Mouse (Mus musculus) embryonic facial prominence, embryonic 11.5 days (tissue): ENCODE measurements at regions not wholly inside any gene's neighbourhood (a gene's known extent, or its start where the extent isn't known, plus 50 kb on each side); places are given as distances from the start of the nearest gene placed in this dataset.

Experiments
- ATAC-seq: fragments of 200-750 bp; cut with Nextera tagmentation; replicated peaks from 2 replicates; pipeline ENCODE4 v1.8.0; 2017; ENCODE audit warnings: low read depth; ENCODE audit not compliant: insufficient number of reproducible peaks, low FRiP score, low TSS enrichment
- DNase-seq: peaks from one replicate; pipeline ENCODE4 v3.0.0-alpha.2; 2015; ENCODE audit warnings: low spot score
- H3K27ac ChIP-seq: fragments of 300-500 bp; sonication (generic); replicated peaks from 2 replicates; pipeline ENCODE4 v1.5.1; 2014; ENCODE audit warnings: mild to moderate bottlenecking, low read depth, low read length, control low read depth
- H3K27me3 ChIP-seq: fragments of 300-500 bp; sonication (generic); 2 replicates; pipeline ENCODE4 v1.6.1; 2014; ENCODE audit warnings: mild to moderate bottlenecking, low read length, moderate library complexity, mixed read lengths; ENCODE audit not compliant: control insufficient read depth, insufficient read depth
- H3K36me3 ChIP-seq: fragments of 300-500 bp; sonication (generic); replicated peaks from 2 replicates; pipeline ENCODE4 v1.6.1; 2014; ENCODE audit warnings: low read depth, mild to moderate bottlenecking, low read length, moderate library complexity, mixed read lengths; ENCODE audit not compliant: control insufficient read depth, insufficient read depth
- H3K4me1 ChIP-seq: fragments of 300-500 bp; sonication (generic); 2 replicates; pipeline ENCODE4 v1.6.1; 2014; ENCODE audit warnings: low read length, mixed read lengths; ENCODE audit not compliant: control insufficient read depth, insufficient read depth
- H3K4me2 ChIP-seq: fragments of 300-500 bp; sonication (generic); 2 replicates; pipeline ENCODE4 v1.6.1; 2014; ENCODE audit warnings: low read depth, mild to moderate bottlenecking, control low read depth, low read length, moderate library complexity
- H3K4me3 ChIP-seq: fragments of 300-500 bp; sonication (generic); 2 replicates; pipeline ENCODE4 v1.5.1; 2014; ENCODE audit warnings: low read depth, low read length, control low read depth
- H3K9ac ChIP-seq: fragments of 300-500 bp; sonication (generic); replicated peaks from 2 replicates; pipeline ENCODE4 v1.6.1; 2014; ENCODE audit warnings: mild to moderate bottlenecking, control low read depth, low read length
- H3K9me3 ChIP-seq: fragments of 300-500 bp; sonication (generic); replicated peaks from 2 replicates; pipeline ENCODE4 v1.6.1; 2016; ENCODE audit warnings: mild to moderate bottlenecking, low read length, inconsistent platforms, mixed read lengths; ENCODE audit not compliant: control insufficient read depth
- WGBS: fragments of 180-500 bp; shearing (Covaris S2); extraction: QIAGEN DNeasy Blood & Tissue Kit; methylation state at CpG from one replicate; pipeline ENCODE4 v1.1.7; 2014; 5-methylcytosine and 5-hydroxymethylcytosine counted together

- WGBS, result 90% methylated on average over 3 of the region's 3 CpGs
- Histone ChIP-seq H3K9me3 (no peaks in the 10 kb centered on the region), H3K27me3 (no peaks in the 10 kb centered on the region), H3K4me3 (no peak overlapping the region), H3K36me3 (no peaks in the 10 kb centered on the region), H3K27ac (no peak overlapping the region), H3K9ac (no peak overlapping the region), H3K4me1 (no peaks in the 10 kb centered on the region), H3K4me2 (no peak overlapping the region)
- DNase-seq (no peak), ATAC-seq (no peak)
These were observed 173.8 kb downstream of the Slc30a10 start for GRCm38 (mm10) chr1:185628401-185628800.

GRCm38 (mm10) chr1:185629976-185630375 lies 175.3 kb downstream of the Slc30a10 start:
- no peak for DNase-seq
- Histone ChIP-seq H3K4me1 (no peaks in the 10 kb centered on the region), H3K9me3 (no peaks in the 10 kb centered on the region), H3K27ac (no peak overlapping the region), H3K4me3 (no peak overlapping the region), H3K4me2 (no peak overlapping the region), H3K36me3 (no peaks in the 10 kb centered on the region), H3K9ac (no peak overlapping the region), H3K27me3 (no peaks in the 10 kb centered on the region)
- ATAC-seq, result no peak
- 84% methylated on average over 9 of the region's 9 CpGs for WGBS

GRCm38 (mm10) chr1:185638631-185639030 lies 184.0 kb downstream of the Slc30a10 start:
- WGBS, result 85% methylated on average over 6 of the region's 6 CpGs
- DNase-seq, result no peak

GRCm38 (mm10) chr1:185639486-185639885 lies 184.8 kb downstream of the Slc30a10 start:
- DNase-seq, result no peak
- no peaks in the 10 kb centered on the region for H3K27me3 ChIP-seq
- H3K27ac ChIP-seq, result no peak overlapping the region
- H3K9me3 ChIP-seq, result no peaks in the 10 kb centered on the region
- no peak overlapping the region for H3K9ac ChIP-seq
- H3K4me3 ChIP-seq, result no peak overlapping the region
- H3K36me3 ChIP-seq, result no peaks in the 10 kb centered on the region
- no peak for ATAC-seq
- no peak overlapping the region for H3K4me2 ChIP-seq
- 88% methylated on average over 1 of the region's 1 CpGs for WGBS
- H3K4me1 ChIP-seq, result no peaks in the 10 kb centered on the region

More at GRCm38 (mm10) chr1:185638631-185639030, 184.0 kb downstream of the Slc30a10 start:
- Histone ChIP-seq H3K36me3 (no peaks in the 10 kb centered on the region), H3K4me3 (no peak overlapping the region), H3K27me3 (no peaks in the 10 kb centered on the region), H3K4me2 (no peak overlapping the region), H3K9me3 (no peaks in the 10 kb centered on the region), H3K27ac (no peak overlapping the region), H3K9ac (no peak overlapping the region), H3K4me1 (no peaks in the 10 kb centered on the region)
- ATAC-seq, result no peak

- DNase-seq, result no peak
- WGBS, result 79% methylated on average over 7 of the region's 7 CpGs
- Histone ChIP-seq H3K4me2 (no peak overlapping the region), H3K4me3 (no peak overlapping the region), H3K27me3 (no peaks in the 10 kb centered on the region), H3K27ac (no peak overlapping the region), H3K4me1 (no peaks in the 10 kb centered on the region), H3K9me3 (no peaks in the 10 kb centered on the region), H3K36me3 (no peaks in the 10 kb centered on the region), H3K9ac (no peak overlapping the region)
- ATAC-seq, result no peak
These were observed 189.4 kb downstream of the Slc30a10 start for GRCm38 (mm10) chr1:185644026-185644425.

- H3K27ac ChIP-seq, result no peak overlapping the region
- no peak overlapping the region for H3K4me3 ChIP-seq
- ATAC-seq, result no peak
- H3K4me1 ChIP-seq, result no peaks in the 10 kb centered on the region
- no peaks in the 10 kb centered on the region for H3K9me3 ChIP-seq
- no peak overlapping the region for H3K4me2 ChIP-seq
- H3K9ac ChIP-seq, result no peak overlapping the region
- no peak for DNase-seq
- H3K27me3 ChIP-seq, result no peaks in the 10 kb centered on the region
- 89% methylated on average over 6 of the region's 6 CpGs for WGBS
- no peaks in the 10 kb centered on the region for H3K36me3 ChIP-seq
These were observed 193.5 kb downstream of the Slc30a10 start for GRCm38 (mm10) chr1:185648128-185648527.

- Histone ChIP-seq H3K4me3 (no peak overlapping the region), H3K36me3 (no peaks in the 10 kb centered on the region), H3K27me3 (no peaks in the 10 kb centered on the region), H3K4me1 (no peaks in the 10 kb centered on the region), H3K4me2 (no peak overlapping the region), H3K9ac (no peak overlapping the region), H3K9me3 (no peaks in the 10 kb centered on the region), H3K27ac (no peak overlapping the region)
- DNase-seq (no peak), ATAC-seq (no peak)
- WGBS, result 88% methylated on average over 4 of the region's 4 CpGs
These were observed 194.3 kb downstream of the Slc30a10 start for GRCm38 (mm10) chr1:185648926-185649325.

GRCm38 (mm10) chr1:185650926-185651325 lies 196.3 kb downstream of the Slc30a10 start:
- Histone ChIP-seq H3K36me3 (no peaks in the 10 kb centered on the region), H3K9ac (no peak overlapping the region), H3K9me3 (no peaks in the 10 kb centered on the region), H3K4me2 (no peak overlapping the region), H3K27ac (no peak overlapping the region), H3K4me1 (no peaks in the 10 kb centered on the region), H3K27me3 (no peaks in the 10 kb centered on the region), H3K4me3 (no peak overlapping the region)
- WGBS, result 76% methylated on average over 2 of the region's 2 CpGs
- ATAC-seq, result no peak
- no peak for DNase-seq
